Mouse (Mus musculus): ENCODE measurements at regions not wholly inside any gene's neighbourhood (a gene's known extent, or its start where the extent isn't known, plus 50 kb on each side); places are given as distances from the start of the nearest gene placed in this dataset.

GRCm38 (mm10) chr2:107201856-107202473 is 88.5 kb upstream of the Kcna4 start:
- Histone ChIP-seq H3K27me3 (no peaks in the 10 kb centered on the region), H3K9me3 (replicated peaks) (no peaks in the 10 kb centered on the region), H3K27ac (no peak overlapping the region), H3K4me3 (no peak overlapping the region), H3K9ac (no peak overlapping the region), H3K4me2 (no peak overlapping the region), H3K4me1 (replicated peaks) (no peaks in the 10 kb centered on the region), H3K36me3 (no peaks in the 10 kb centered on the region)
- WGBS, result 71% methylated on average over 4 of the region's 4 CpGs
- no peak for ATAC-seq (replicated peaks; ENCODE audit: insufficient number of reproducible peaks, insufficient read depth, low FRiP score, low read depth)

GRCm38 (mm10) chr2:107202474-107202858 is 88.0 kb upstream of the Kcna4 start:
- no peak overlapping the region for H3K4me2 ChIP-seq
- no peak overlapping the region for H3K9ac ChIP-seq
- H3K4me1 ChIP-seq (replicated peaks), result no peaks in the 10 kb centered on the region
- H3K36me3 ChIP-seq, result no peaks in the 10 kb centered on the region
- ATAC-seq (replicated peaks; ENCODE audit: insufficient number of reproducible peaks, insufficient read depth, low FRiP score, low read depth), result no peak
- no peak overlapping the region for H3K4me3 ChIP-seq
- no peaks in the 10 kb centered on the region for H3K27me3 ChIP-seq
- WGBS, result 65% methylated on average over 3 of the region's 3 CpGs
- no peaks in the 10 kb centered on the region for H3K9me3 ChIP-seq (replicated peaks)
- no peak overlapping the region for H3K27ac ChIP-seq

GRCm38 (mm10) chr2:107221544-107221943 is 68.9 kb upstream of the Kcna4 start:
- Histone ChIP-seq H3K4me2 (no peak overlapping the region), H3K27me3 (no peaks in the 10 kb centered on the region), H3K4me1 (replicated peaks) (peaks cover under 1% of the 10 kb centered on the region; the same call in 1 of the 2 replicates), H3K36me3 (no peaks in the 10 kb centered on the region), H3K9me3 (replicated peaks) (no peaks in the 10 kb centered on the region), H3K4me3 (no peak overlapping the region), H3K27ac (no peak overlapping the region), H3K9ac (no peak overlapping the region)
- no peak for ATAC-seq (replicated peaks; ENCODE audit: insufficient number of reproducible peaks, insufficient read depth, low FRiP score, low read depth)
- WGBS, result 56% methylated on average over 1 of the region's 1 CpGs

- Histone ChIP-seq H3K4me1 (replicated peaks) (peaks cover 19% of the 10 kb centered on the region), H3K27me3 (no peaks in the 10 kb centered on the region), H3K27ac (no peak overlapping the region), H3K4me3 (no peak overlapping the region), H3K9me3 (replicated peaks) (no peaks in the 10 kb centered on the region), H3K36me3 (no peaks in the 10 kb centered on the region), H3K9ac (no peak overlapping the region), H3K4me2 (no peak overlapping the region)
- ATAC-seq (replicated peaks; ENCODE audit: insufficient number of reproducible peaks, insufficient read depth, low FRiP score, low read depth), result no peak
- 67% methylated on average over 2 of the region's 2 CpGs for WGBS
Observed at GRCm38 (mm10) chr2:107224679-107225078, 65.8 kb upstream of the Kcna4 start.

GRCm38 (mm10) chr2:107227486-107227885 is 63.0 kb upstream of the Kcna4 start:
- Histone ChIP-seq H3K4me3 (no peak overlapping the region), H3K27ac (peak overlapping the region; percentile 87), H3K27me3 (no peaks in the 10 kb centered on the region), H3K4me2 (peak overlapping the region; percentile 17; the same call in 1 of the 2 replicates), H3K9ac (no peak overlapping the region), H3K4me1 (replicated peaks) (peaks cover 19% of the 10 kb centered on the region), H3K36me3 (no peaks in the 10 kb centered on the region), H3K9me3 (replicated peaks) (no peaks in the 10 kb centered on the region)
- ATAC-seq (replicated peaks; ENCODE audit: insufficient number of reproducible peaks, insufficient read depth, low FRiP score, low read depth), result peak; percentile 75; the same call in 1 of the 2 replicates
- 35% methylated on average over 2 of the region's 2 CpGs for WGBS

- Histone ChIP-seq H3K27ac (peak overlapping the region; percentile 87), H3K4me3 (no peak overlapping the region), H3K36me3 (no peaks in the 10 kb centered on the region), H3K9ac (no peak overlapping the region), H3K4me1 (replicated peaks) (peaks cover 19% of the 10 kb centered on the region), H3K27me3 (no peaks in the 10 kb centered on the region), H3K4me2 (no peak overlapping the region), H3K9me3 (replicated peaks) (no peaks in the 10 kb centered on the region)
- no peak for ATAC-seq (replicated peaks; ENCODE audit: insufficient number of reproducible peaks, insufficient read depth, low FRiP score, low read depth)
- 24% methylated on average over 1 of the region's 1 CpGs for WGBS
Observed at GRCm38 (mm10) chr2:107228287-107228686, 62.2 kb upstream of the Kcna4 start.

GRCm38 (mm10) chr2:107231680-107232079 is 58.8 kb upstream of the Kcna4 start:
- peak; percentile 32; the same call in 1 of the 2 replicates for ATAC-seq (replicated peaks; ENCODE audit: insufficient number of reproducible peaks, insufficient read depth, low FRiP score, low read depth)
- Histone ChIP-seq H3K36me3 (no peaks in the 10 kb centered on the region), H3K4me1 (replicated peaks) (peaks cover 17% of the 10 kb centered on the region), H3K4me3 (no peak overlapping the region), H3K27me3 (no peaks in the 10 kb centered on the region), H3K9ac (no peak overlapping the region), H3K4me2 (no peak overlapping the region), H3K27ac (no peak overlapping the region), H3K9me3 (replicated peaks) (no peaks in the 10 kb centered on the region)
- 54% methylated on average over 2 of the region's 2 CpGs for WGBS

- no peaks in the 10 kb centered on the region for H3K27me3 ChIP-seq
- 67% methylated on average over 2 of the region's 2 CpGs for WGBS
- H3K9ac ChIP-seq, result no peak overlapping the region
- H3K9me3 ChIP-seq (replicated peaks), result no peaks in the 10 kb centered on the region
- ATAC-seq (replicated peaks; ENCODE audit: insufficient number of reproducible peaks, insufficient read depth, low FRiP score, low read depth), result no peak
- no peak overlapping the region for H3K27ac ChIP-seq
- no peaks in the 10 kb centered on the region for H3K36me3 ChIP-seq
- H3K4me2 ChIP-seq, result no peak overlapping the region
- peaks cover 7% of the 10 kb centered on the region for H3K4me1 ChIP-seq (replicated peaks)
- no peak overlapping the region for H3K4me3 ChIP-seq
Observed at GRCm38 (mm10) chr2:107232885-107233284, 57.6 kb upstream of the Kcna4 start.
